Mouse (Mus musculus): ENCODE data around the gene Irf7. TPM values are rescaled to one million over a fixed set of nuclear protein-coding genes. Genes with fewer than 3 reads are reported as not detected.
A peak's percentile ranks its signal among the peaks of the same experiment; 100 is the strongest.

The Irf7 gene
- 2.7 TPM in 2 replicates for polyA plus RNA-seq (2021; fragmentation: Nextera tagmentation)
- long read RNA-seq, experiment 1, partial matches to known transcripts = 0 of 2 reads
- long read RNA-seq, experiment 1, other reads (novel, unspliced or antisense) = 1 of 2 reads
- long read RNA-seq, experiment 2, transcript Irf7-201 (10 exons, 1,916 nt) = major isoform, 7 of 24 reads
- long read RNA-seq, experiment 2, transcript Irf7-203 (10 exons, 2,237 nt) = minor isoform, 6 of 24 reads
- long read RNA-seq, experiment 2, partial matches to known transcripts = 1 of 24 reads
- long read RNA-seq, experiment 2, other reads (novel, unspliced or antisense) = 6 of 24 reads

DNA sequence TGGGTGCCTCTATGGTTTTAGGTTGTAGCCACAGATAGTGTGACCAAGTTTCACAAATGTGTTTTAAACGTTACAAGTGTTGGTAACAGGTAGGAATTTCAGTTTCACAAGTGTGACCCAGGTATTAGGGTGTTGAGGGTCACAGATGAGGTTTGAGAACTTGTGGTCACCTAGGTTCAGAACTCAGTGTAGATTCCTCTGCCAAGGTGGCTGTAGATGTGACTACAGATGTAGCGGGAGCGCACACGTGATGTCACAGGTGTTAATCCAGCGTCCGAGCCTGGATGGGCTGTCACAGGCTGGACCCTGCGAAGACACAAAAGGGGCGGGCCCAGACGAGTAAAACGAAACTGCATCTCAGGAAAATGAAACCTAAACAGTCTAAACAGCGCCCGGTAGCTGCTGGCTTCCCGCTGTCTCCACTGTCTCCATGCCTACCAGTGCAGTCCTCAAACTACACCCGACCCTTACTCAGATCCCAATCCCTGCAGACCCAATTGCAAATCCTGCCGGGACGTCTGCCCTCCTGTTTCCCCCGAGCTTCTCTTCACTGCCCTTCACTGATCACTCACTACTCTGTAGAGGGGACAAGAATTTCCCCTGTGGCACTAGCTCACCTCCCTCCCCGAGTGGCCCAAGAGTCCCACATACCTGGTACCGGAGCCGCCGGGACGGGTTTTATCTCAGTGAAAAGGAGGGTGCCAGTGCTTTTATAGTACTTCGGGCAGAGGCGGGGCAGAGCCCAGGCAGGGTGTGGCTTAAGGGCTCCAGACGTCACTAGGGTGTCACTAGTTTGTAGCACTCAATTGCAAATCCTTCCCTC lies at the start of gene Irf7:
Irf7 (minus strand) TSS at position 743 of the 823 bp plus-strand sequence.

GRCm38 (mm10) chr7:141291921-141292582 lies 25.8 kb upstream of the Irf7 start, which contains the start of gene Drd4:
Gene Drd4, plus strand, starts transcription at chr7:141292006.

DNA sequence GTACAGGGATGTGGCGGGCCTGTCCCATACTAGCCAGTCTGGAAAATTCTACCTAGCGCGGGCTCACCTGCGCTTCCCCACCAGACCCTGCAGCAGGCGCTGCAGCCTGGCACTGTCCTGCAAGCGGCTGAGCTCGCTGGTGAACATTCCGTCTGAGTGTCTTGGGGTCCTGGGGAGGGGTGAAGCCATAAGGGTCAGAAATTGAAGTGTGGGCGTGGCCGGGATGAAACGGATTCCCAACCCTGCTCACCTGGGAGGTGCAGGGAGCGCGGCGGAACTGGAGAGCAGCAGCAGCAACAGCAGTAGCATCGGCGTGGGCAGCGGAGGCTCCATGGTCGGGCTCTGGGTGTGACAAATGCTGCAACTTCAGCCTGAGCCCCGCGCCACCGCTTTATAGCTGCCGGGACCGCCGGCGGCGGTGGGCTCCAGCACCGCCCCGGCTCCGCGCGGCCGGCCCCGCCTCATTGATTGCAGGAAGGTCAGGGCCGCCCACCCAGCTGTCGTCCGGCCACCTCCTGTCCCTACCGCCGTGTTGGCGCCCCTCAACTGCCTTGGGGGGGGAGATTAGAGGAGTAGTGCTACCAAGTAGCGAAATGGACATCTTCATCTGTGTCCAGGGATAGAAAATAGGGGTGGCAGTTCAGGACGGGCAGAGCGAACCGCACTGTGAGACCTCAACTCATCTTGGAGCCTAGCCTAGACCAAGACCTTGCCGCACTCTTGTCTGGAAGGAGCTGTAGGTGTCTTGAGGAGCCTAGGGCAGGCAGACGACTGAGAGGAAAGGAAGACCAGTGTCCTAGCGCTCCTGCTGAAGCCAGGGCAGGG lies 12.7 kb upstream of the Irf7 start, which contains the start of gene Sct:
Sct (minus strand) TSS at position 368 of the 825 bp plus-strand sequence.

DNA sequence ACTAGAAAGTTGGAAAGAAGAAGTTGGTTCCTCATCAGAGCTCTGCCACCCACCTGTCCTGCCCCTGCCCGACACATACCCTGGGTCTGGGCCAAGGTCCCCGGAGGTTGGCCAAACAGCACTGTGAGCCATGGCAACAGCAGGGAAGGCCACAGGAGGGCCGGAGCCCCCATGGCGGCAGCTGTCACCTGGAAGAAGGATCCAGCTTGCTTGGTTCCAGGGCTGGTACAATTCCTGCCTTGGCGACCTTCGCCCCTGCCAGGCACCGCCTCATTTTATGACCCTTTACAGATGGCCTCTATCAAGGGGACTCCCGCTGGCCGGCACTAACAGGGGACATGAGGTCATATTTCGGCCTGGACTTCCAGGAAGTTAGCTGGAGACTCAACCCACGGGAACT lies 10.3 kb upstream of the Irf7 start, which contains the start of gene Cdhr5:
Cdhr5 (minus strand) TSS at position 241 of the 400 bp plus-strand sequence.

GRCm38 (mm10) chr7:141228279-141229067 lies 37.8 kb downstream of the Irf7 start, which contains the start of gene Phrf1:
Gene Phrf1, plus strand, starts transcription at chr7:141228784.

DNA sequence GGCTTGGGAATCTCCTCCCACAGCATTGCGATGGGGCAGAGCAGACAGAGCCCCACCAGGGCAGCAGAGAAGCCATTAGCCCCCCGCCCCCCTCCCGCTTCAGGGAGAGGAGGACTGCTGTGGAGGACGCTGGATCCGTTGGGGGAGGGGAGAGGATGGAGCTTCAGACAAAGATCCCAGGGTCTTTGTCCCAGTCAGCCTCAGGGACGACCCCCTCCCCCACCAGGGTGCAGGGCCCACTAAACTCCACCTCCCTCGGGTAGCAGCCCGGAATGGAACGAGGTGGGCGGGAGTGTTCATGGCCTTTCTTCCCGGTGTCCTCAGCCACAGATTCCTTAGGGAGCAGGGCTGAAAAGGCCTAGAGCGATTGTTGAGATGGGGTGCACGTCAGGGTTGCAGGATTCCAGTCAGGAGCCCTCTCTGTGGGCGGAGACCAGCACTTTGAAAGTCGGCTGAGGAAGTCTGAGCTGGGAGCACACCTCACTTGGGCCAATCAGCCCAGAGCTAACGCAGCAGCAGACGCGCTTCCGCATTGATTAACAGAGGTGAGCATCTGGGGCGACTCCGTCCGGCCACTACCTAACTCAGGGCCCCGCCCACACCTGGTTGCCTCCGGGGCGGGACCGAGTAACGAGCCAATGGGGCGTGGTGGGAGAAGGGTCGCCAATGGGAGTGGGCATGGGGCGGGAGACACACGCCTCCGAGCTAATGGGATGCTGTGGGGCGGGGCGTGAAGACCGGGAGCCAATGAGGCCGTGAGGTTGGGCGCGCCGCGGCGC lies 51.0 kb downstream of the Irf7 start, which contains the start of gene Rassf7:
Rassf7 (plus strand) TSS at position 760 of the 779 bp plus-strand sequence.

DNA sequence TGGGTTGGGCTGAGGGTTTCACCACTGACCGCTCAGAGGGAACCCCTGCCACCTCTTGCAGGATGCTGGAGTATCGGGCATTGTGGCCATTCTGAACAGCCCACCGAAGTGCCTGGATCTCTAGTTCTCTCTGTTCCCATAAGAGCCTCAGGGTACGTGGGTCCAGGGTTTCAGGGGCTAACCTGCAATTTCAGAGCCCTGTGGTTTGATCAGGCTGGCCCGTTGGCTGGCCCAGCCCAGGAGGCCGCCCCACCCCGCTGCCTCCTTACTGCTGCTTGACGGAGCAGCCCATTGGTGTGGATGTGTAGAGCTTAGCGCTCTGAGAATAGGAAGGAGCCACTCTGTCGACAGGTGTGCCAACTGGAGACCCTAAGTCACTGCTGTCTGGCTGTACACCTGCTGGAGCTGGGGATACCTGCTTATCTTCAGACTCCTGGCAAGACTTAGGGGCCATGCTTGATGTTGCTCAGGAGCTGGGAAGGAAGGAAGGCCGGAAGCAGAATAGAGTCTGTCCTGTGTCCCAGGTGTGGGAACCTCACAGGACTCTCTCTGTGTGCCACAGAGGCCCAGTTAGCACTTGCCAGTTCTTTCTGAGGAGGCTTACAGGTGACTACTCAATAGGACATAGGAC lies 52.6 kb downstream of the Irf7 start, which contains the start of gene Lmntd2:
Lmntd2 (minus strand) TSS at position 476 of the 631 bp plus-strand sequence.

Small RNA genes lying within 50 kb of the gene (microRNA-seq; reads per million reads assigned to microRNA genes)
- gene Mir210 = 164 reads per million, percentile 63 among the genes with 10 or more reads in this experiment

Other genes with a start within 250 kb of the Irf7 start
- 0.31 TPM in 1 of 2 replicates, not detected in the other for gene Ifitm6, start 248.6 kb downstream of the Irf7 start, polyA plus RNA-seq (2021; fragmentation: Nextera tagmentation)
- gene Gm17387, start 237.3 kb downstream of the Irf7 start, polyA plus RNA-seq (2021; fragmentation: Nextera tagmentation) = not detected in 2 replicates
- 16.5 and 19.8 TPM in 2 replicates for gene B4galnt4, start 205.4 kb downstream of the Irf7 start, polyA plus RNA-seq (2021; fragmentation: Nextera tagmentation)
- 0.25 and 0.46 TPM in 2 replicates for gene Pkp3, start 188.3 kb downstream of the Irf7 start, polyA plus RNA-seq (2021; fragmentation: Nextera tagmentation)
- gene Sigirr, start 165.9 kb downstream of the Irf7 start, polyA plus RNA-seq (2021; fragmentation: Nextera tagmentation) = 1.5 and 1.6 TPM in 2 replicates
- 0.04 TPM in 1 of 2 replicates, not detected in the other for gene Ano9, start 148.7 kb downstream of the Irf7 start, polyA plus RNA-seq (2021; fragmentation: Nextera tagmentation)
- 38.2 and 41.7 TPM in 2 replicates for gene Ptdss2, start 144.1 kb downstream of the Irf7 start, polyA plus RNA-seq (2021; fragmentation: Nextera tagmentation)
- gene Rnh1, start 93.6 kb downstream of the Irf7 start, polyA plus RNA-seq (2021; fragmentation: Nextera tagmentation) = 64.0 and 68.9 TPM in 2 replicates
- 44.0 and 48.3 TPM in 2 replicates for gene Hras, start 72.5 kb downstream of the Irf7 start, polyA plus RNA-seq (2021; fragmentation: Nextera tagmentation)
- gene Lrrc56, start 72.3 kb downstream of the Irf7 start, polyA plus RNA-seq (2021; fragmentation: Nextera tagmentation) = 3.0 and 3.7 TPM in 2 replicates
- gene Lmntd2, start 52.4 kb downstream of the Irf7 start, polyA plus RNA-seq (2021; fragmentation: Nextera tagmentation) = 0.19 TPM in 1 of 2 replicates, not detected in the other
- gene Rassf7, start 50.6 kb downstream of the Irf7 start, polyA plus RNA-seq (2021; fragmentation: Nextera tagmentation) = 2.4 and 2.5 TPM in 2 replicates
- gene Phrf1, start 37.7 kb downstream of the Irf7 start, polyA plus RNA-seq (2021; fragmentation: Nextera tagmentation) = 21.3 and 23.3 TPM in 2 replicates
- gene Cdhr5, start 10.3 kb upstream of the Irf7 start, polyA plus RNA-seq (2021; fragmentation: Nextera tagmentation) = 0.06 TPM in 1 of 2 replicates, not detected in the other
- 0.67 and 0.82 TPM in 2 replicates for gene Sct, start 12.7 kb upstream of the Irf7 start, polyA plus RNA-seq (2021; fragmentation: Nextera tagmentation)
- gene Drd4, start 25.5 kb upstream of the Irf7 start, polyA plus RNA-seq (2021; fragmentation: Nextera tagmentation) = 0.09 and 0.15 TPM in 2 replicates
- gene Deaf1, start 61.2 kb upstream of the Irf7 start, polyA plus RNA-seq (2021; fragmentation: Nextera tagmentation) = 65.4 and 72.8 TPM in 2 replicates
- 32.9 and 33.3 TPM in 2 replicates for gene Tmem80, start 61.3 kb upstream of the Irf7 start, polyA plus RNA-seq (2021; fragmentation: Nextera tagmentation)
- gene Eps8l2, start 72.4 kb upstream of the Irf7 start, polyA plus RNA-seq (2021; fragmentation: Nextera tagmentation) = 2.8 and 5.0 TPM in 2 replicates
- 301 and 321 TPM in 2 replicates for gene Taldo1, start 125.7 kb upstream of the Irf7 start, polyA plus RNA-seq (2021; fragmentation: Nextera tagmentation)
- 46.9 and 50.3 TPM in 2 replicates for gene Gatd1, start 147.7 kb upstream of the Irf7 start, polyA plus RNA-seq (2021; fragmentation: Nextera tagmentation)
- 138 and 162 TPM in 2 replicates for gene Cend1, start 163.0 kb upstream of the Irf7 start, polyA plus RNA-seq (2021; fragmentation: Nextera tagmentation)
- gene Slc25a22, start 171.4 kb upstream of the Irf7 start, polyA plus RNA-seq (2021; fragmentation: Nextera tagmentation) = 111 and 136 TPM in 2 replicates
- 0.33 and 0.48 TPM in 2 replicates for gene Pidd1, start 177.5 kb upstream of the Irf7 start, polyA plus RNA-seq (2021; fragmentation: Nextera tagmentation)
- gene Rplp2, start 180.9 kb upstream of the Irf7 start, polyA plus RNA-seq (2021; fragmentation: Nextera tagmentation) = 2,193 and 2,396 TPM in 2 replicates
- 14.8 and 16.6 TPM in 2 replicates for gene Pnpla2, start 188.7 kb upstream of the Irf7 start, polyA plus RNA-seq (2021; fragmentation: Nextera tagmentation)
- 2.9 and 4.7 TPM in 2 replicates for gene Cracr2b, start 194.6 kb upstream of the Irf7 start, polyA plus RNA-seq (2021; fragmentation: Nextera tagmentation)
- gene Cd151, start 200.9 kb upstream of the Irf7 start, polyA plus RNA-seq (2021; fragmentation: Nextera tagmentation) = 34.7 and 46.2 TPM in 2 replicates
- 91.9 and 96.6 TPM in 2 replicates for gene Polr2l, start 208.7 kb upstream of the Irf7 start, polyA plus RNA-seq (2021; fragmentation: Nextera tagmentation)
- 27.1 and 34.9 TPM in 2 replicates for gene Tspan4, start 208.8 kb upstream of the Irf7 start, polyA plus RNA-seq (2021; fragmentation: Nextera tagmentation)